Mouse (Mus musculus) bone marrow macrophage, adult 2 months (primary cell): ENCODE data around the gene Prex1. TPM values are rescaled to one million over a fixed set of nuclear protein-coding genes. Genes with fewer than 3 reads are reported as not detected.
A peak's percentile ranks its signal among the peaks of the same experiment; 100 is the strongest.

ENCODE experiments used
- H3K27ac ChIP-seq: 2 replicates; pipeline ENCODE4 v1.5.1; 2012; ENCODE audit warnings: low read depth, low read length; ENCODE audit not compliant: insufficient read depth
- H3K4me1 ChIP-seq: 2 replicates; pipeline ENCODE4 v1.6.1; 2012; ENCODE audit warnings: low read length; ENCODE audit not compliant: control insufficient read depth, insufficient read depth
- H3K4me3 ChIP-seq: 2 replicates; pipeline ENCODE4 v1.5.1; 2012; ENCODE audit warnings: mild to moderate bottlenecking, low read length, moderate library complexity; ENCODE audit not compliant: insufficient read depth
- CTCF ChIP-seq: IDR thresholded peaks from 2 replicates; pipeline ENCODE4 v1.5.1; 2012; ENCODE audit warnings: low read depth, mild to moderate bottlenecking, low read length, moderate library complexity
- POLR2A ChIP-seq: IDR thresholded peaks from 2 replicates; pipeline ENCODE4 v1.6.1; 2012; ENCODE audit warnings: mild to moderate bottlenecking, low read depth, low read length, borderline replicate concordance
- polyA plus RNA-seq: library from polyadenylated mRNA; stranded (reverse); fragments of >200 nt; gene quantifications from 2 replicates; pipeline ENCODE4 v1.2.4, GENCODE M21; 2012; ENCODE audit not compliant: missing spikeins, insufficient read depth, insufficient read length

Prex1 gene
- polyA plus RNA-seq, 1 experiment = 191 TPM

DNA sequence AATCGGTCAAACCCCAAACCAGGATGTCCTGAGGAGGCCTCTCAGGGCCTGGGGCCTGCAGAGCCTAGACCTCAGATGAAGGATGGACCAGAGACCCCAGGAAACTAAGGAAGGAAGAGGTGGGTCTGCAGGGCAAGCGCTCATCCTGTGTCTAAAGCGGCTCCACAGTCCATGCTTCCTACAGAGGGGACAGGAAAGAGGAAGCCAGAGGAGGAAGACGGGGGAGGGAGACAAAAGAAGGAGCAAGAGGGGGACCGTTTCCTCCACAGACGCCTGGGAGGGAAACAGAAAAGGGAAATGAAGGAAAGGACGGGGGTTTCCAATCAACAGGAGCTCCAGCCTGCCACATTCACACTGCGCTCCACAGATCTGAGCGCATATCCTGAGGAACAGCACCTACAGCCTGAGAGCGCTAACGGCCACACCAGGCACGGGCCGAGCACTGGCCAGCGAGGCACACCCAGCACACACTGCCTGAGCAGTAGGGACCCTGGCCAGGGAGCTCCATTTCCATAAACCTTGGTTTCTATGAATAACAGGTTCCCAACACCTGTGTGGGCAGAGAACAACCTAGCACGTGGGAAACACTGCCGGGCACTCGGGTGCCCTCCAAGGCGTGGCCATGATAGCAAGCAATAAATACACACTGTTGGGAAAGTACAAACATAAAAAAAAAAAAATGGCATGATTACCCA is 74.5 kb downstream of the Prex1 start:
- no peak for TF ChIP-seq CTCF
- TF ChIP-seq POLR2A = 0 out of 2 replicates have a peak, but pooled peaks have one; percentile 11
- Histone ChIP-seq H3K4me1 (peaks cover 23% of the 10 kb centered on the region), H3K27ac (peak overlapping the region; percentile 87), H3K4me3 (peak overlapping the region; percentile 36)

- TF ChIP-seq CTCF (no peak), POLR2A (no peak)
- peak overlapping the region; percentile 71 for H3K27ac ChIP-seq
- no peak overlapping the region for H3K4me3 ChIP-seq
- H3K4me1 ChIP-seq = peaks cover 23% of the 10 kb centered on the region
These were observed 75.4 kb downstream of the Prex1 start for GRCm38 (mm10) chr2:166638079-166638800.

- TF ChIP-seq POLR2A = no peak
- no peak for TF ChIP-seq CTCF
- H3K4me1 ChIP-seq = peaks cover 28% of the 10 kb centered on the region
- H3K27ac ChIP-seq = no peak overlapping the region
- no peak overlapping the region for H3K4me3 ChIP-seq
These were observed 76.0 kb downstream of the Prex1 start for GRCm38 (mm10) chr2:166637673-166637990.

DNA sequence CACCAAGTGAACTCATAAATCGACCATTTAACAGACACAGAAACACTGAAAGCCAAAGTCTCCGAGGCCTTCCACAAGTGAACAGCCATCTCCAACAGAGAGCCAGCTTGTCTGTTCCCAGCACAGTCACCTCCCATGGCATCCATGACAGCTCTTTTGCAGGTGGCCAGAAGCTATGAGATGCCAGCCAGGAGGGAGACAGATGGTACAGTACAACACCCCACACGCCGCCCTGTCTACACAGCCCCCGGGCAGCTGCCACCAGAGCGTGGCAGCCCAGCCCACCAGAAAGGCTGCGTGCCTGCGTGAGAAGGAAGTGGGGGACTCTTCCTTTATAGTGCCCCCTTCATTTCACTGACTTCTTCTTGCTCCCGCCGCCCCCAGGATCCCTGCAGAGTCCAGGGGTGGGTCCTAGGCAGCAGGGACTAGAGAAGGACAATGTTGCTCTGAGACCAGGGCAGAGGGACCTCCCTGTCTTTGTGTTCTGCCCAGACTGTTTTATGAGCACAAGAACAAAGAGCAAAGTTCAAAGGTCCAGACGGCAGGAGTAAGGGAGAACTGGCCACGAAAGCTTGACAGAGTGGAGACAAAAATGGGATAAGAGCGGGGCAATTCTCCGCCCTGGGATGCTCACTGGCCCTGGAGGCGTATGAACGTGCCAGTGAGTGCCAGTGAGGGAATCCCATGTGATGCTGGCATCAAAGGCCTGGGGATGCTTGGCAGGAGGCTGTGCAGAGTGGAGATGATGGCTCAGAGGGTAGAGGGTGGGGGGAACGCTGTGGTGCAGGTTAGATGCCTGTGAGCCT is 76.6 kb downstream of the Prex1 start:
- TF ChIP-seq CTCF (no peak), POLR2A (no peak)
- no peak overlapping the region for H3K4me3 ChIP-seq
- H3K27ac ChIP-seq = no peak overlapping the region
- peaks cover 31% of the 10 kb centered on the region for H3K4me1 ChIP-seq

- TF ChIP-seq CTCF (no peak), POLR2A (no peak)
- no peak overlapping the region for H3K27ac ChIP-seq
- no peak overlapping the region for H3K4me3 ChIP-seq
- peaks cover 47% of the 10 kb centered on the region for H3K4me1 ChIP-seq
These were observed 78.1 kb downstream of the Prex1 start for GRCm38 (mm10) chr2:166635521-166635920.

DNA sequence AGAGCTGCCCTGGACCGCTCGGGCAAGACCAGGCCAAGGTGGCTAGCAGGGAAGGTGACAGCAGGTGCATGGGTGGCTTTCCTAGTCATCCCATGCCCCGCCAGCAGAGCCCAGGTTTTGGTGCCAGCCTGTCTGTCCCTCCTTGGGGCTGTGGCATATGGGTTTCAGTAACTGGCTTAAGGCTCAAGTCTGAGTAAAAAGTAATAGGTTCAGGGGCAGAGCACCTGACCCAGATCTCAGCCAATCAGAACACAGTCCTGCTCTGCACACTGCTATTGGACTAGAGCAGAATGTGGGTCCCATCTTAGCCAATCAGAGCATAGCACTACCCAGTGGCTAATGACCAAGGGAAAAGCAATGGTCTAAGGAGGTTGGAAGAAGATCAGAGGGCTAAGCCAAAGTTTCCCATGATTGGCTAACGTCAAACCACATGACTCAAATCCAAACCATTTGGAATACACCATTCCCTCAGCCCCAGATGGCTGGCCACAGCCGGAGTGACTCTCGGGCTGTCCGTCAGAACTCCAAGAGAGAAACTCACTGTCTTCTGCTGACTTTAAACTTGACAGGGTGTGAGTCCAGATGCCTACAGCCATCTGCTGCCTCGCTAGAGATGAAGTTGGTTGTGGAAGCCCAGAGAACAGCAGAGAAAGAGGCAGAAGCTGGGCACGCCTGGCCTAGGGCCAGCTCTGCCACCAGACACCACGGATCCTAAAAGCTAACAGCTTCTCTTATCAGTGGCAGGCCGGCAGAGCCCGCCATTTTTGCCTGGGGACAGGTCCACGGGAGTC is 80.9 kb downstream of the Prex1 start:
- Histone ChIP-seq H3K4me3 (no peak overlapping the region), H3K4me1 (peaks cover 52% of the 10 kb centered on the region), H3K27ac (no peak overlapping the region)
- TF ChIP-seq CTCF (no peak), POLR2A (no peak)

DNA sequence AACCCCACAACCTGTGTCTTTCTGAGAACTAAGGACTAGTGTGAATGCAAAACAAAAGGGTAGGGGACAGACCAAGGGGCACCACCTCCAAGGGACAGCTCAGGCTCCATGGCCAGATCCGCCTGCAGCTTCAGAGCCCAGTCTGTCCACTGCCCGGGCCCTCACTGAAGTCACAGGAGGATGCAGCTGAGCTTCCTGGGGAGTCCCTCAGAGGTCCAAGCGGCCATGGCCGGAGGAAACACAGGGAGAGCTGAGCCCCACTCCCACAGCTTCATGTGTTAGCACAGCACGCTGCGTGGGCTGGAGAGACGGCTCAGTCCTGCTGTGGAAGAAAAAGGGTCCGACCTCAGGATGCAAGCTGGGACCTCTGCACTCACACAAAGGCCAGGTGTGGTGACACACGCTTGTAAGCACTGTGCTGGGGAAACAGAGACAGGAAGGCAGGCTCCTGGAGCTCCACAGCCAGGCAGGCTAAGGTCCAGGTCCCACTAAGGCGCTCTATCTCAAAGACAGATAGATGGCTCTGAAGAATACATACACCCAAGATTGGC is 81.9 kb downstream of the Prex1 start:
- Histone ChIP-seq H3K27ac (peak overlapping the region; percentile 87), H3K4me1 (peaks cover 60% of the 10 kb centered on the region), H3K4me3 (no peak overlapping the region)
- TF ChIP-seq CTCF = no peak

GRCm38 (mm10) chr2:166631189-166631588 is 82.4 kb downstream of the Prex1 start:
- Histone ChIP-seq H3K27ac (peak overlapping the region; percentile 87), H3K4me1 (peaks cover 60% of the 10 kb centered on the region), H3K4me3 (no peak overlapping the region)
- no peak for TF ChIP-seq CTCF
- TF ChIP-seq POLR2A = no peak

GRCm38 (mm10) chr2:166629941-166630674 is 83.5 kb downstream of the Prex1 start:
- no peak overlapping the region for H3K4me3 ChIP-seq
- peak overlapping the region; percentile 87 for H3K27ac ChIP-seq
- H3K4me1 ChIP-seq = peaks cover 70% of the 10 kb centered on the region
- no peak for TF ChIP-seq CTCF
- no peak for TF ChIP-seq POLR2A
